Mouse (Mus musculus) myocyte (in vitro differentiated cells): ENCODE results near the gene Gabra4. TPM values are rescaled to one million over a fixed set of nuclear protein-coding genes. Genes with fewer than 3 reads are reported as not detected.

Source experiments
- H3K27me3 ChIP-seq: one replicate; pipeline ENCODE4 v1.6.1; 2011; ENCODE audit not compliant: control insufficient read depth, insufficient read depth, insufficient read length
- H3K36me3 ChIP-seq: one replicate; pipeline ENCODE4 v1.6.1; 2011; ENCODE audit not compliant: control insufficient read depth, insufficient read depth
- H3K4me2 ChIP-seq: one replicate; pipeline ENCODE4 v1.6.1; 2011; ENCODE audit warnings: low read depth, control low read depth
- H3K4me3 ChIP-seq: one replicate; pipeline ENCODE4 v1.5.1; 2011; ENCODE audit warnings: mild to moderate bottlenecking, control low read depth, moderate library complexity
- H3K79me2 ChIP-seq: one replicate; pipeline ENCODE4 v1.6.1; 2011; ENCODE audit not compliant: control insufficient read depth, insufficient read depth
- H3ac ChIP-seq: one replicate; pipeline ENCODE4 v1.6.1; 2011; ENCODE audit not compliant: control insufficient read depth, insufficient read length
- CEBPB ChIP-seq: IDR thresholded peaks from 2 replicates; pipeline ENCODE4 v1.6.1; 2011; ENCODE audit warnings: mild to moderate bottlenecking, moderate library complexity; ENCODE audit not compliant: poor library complexity, insufficient read depth, severe bottlenecking
- E2F4 ChIP-seq: IDR thresholded peaks from one replicate; pipeline ENCODE4 v1.6.1; 2011; ENCODE audit warnings: mild to moderate bottlenecking, control low read depth, moderate library complexity; ENCODE audit not compliant: insufficient read depth
- MAX ChIP-seq: IDR thresholded peaks from one replicate; pipeline ENCODE4 v1.6.1; 2011; ENCODE audit warnings: low read depth, mild to moderate bottlenecking, control low read depth
- MYOD1 ChIP-seq, 3 experiments: IDR thresholded peaks; one replicate each; pipeline ENCODE4 v1.6.1; 2011; ENCODE audit warnings: control low read depth in 2 of 3, low read depth in 2 of 3, mild to moderate bottlenecking in 2 of 3, moderate library complexity in 1 of 3; ENCODE audit not compliant: insufficient read length in 2 of 3, control insufficient read depth in 1 of 3
- MYOG ChIP-seq, 3 experiments: IDR thresholded peaks; one replicate each; pipeline ENCODE4 v1.6.1; 2011; ENCODE audit warnings: control low read depth in 2 of 3, low read depth in 2 of 3, mild to moderate bottlenecking in 2 of 3; ENCODE audit not compliant: insufficient read length in 2 of 3, control insufficient read depth in 1 of 3, insufficient read depth in 1 of 3
- POLR2A ChIP-seq: IDR thresholded peaks from one replicate; pipeline ENCODE4 v1.6.1; 2011; ENCODE audit warnings: low read depth, mild to moderate bottlenecking, control low read depth, moderate library complexity; ENCODE audit not compliant: insufficient read length
- POLR2AphosphoS2 ChIP-seq: IDR thresholded peaks from one replicate; pipeline ENCODE4 v1.6.1; 2011; ENCODE audit warnings: low read depth, control low read depth; ENCODE audit not compliant: insufficient read length
- REST ChIP-seq: IDR thresholded peaks from one replicate; pipeline ENCODE4 v1.6.1; 2011; ENCODE audit warnings: mild to moderate bottlenecking, control low read depth, moderate library complexity; ENCODE audit not compliant: insufficient read depth, insufficient read length
- SRF ChIP-seq: IDR thresholded peaks from one replicate; pipeline ENCODE4 v1.6.1; 2011; ENCODE audit warnings: low read depth; ENCODE audit not compliant: control insufficient read depth, insufficient read length
- TCF12 ChIP-seq: IDR thresholded peaks from one replicate; pipeline ENCODE4 v1.6.1; 2011; ENCODE audit warnings: mild to moderate bottlenecking, control low read depth; ENCODE audit not compliant: poor library complexity, insufficient read depth, severe bottlenecking
- TCF3 ChIP-seq: IDR thresholded peaks from one replicate; pipeline ENCODE4 v1.6.1; 2011; ENCODE audit warnings: low read depth, control low read depth; ENCODE audit not compliant: insufficient read length
- USF1 ChIP-seq: IDR thresholded peaks from one replicate; pipeline ENCODE4 v1.6.1; 2011; ENCODE audit warnings: low read depth, mild to moderate bottlenecking, control low read depth, moderate library complexity
- polyA plus RNA-seq: library from polyadenylated mRNA; unstranded; fragments of >200 nt; fragmentation: generic; extraction: Trizol; gene quantifications from one replicate; pipeline ENCODE4 v1.2.1, GENCODE M21; 2012; ENCODE audit warnings: missing spikeins

Gene Gabra4
- polyA plus RNA-seq, 1 experiment = not detected

DNA sequence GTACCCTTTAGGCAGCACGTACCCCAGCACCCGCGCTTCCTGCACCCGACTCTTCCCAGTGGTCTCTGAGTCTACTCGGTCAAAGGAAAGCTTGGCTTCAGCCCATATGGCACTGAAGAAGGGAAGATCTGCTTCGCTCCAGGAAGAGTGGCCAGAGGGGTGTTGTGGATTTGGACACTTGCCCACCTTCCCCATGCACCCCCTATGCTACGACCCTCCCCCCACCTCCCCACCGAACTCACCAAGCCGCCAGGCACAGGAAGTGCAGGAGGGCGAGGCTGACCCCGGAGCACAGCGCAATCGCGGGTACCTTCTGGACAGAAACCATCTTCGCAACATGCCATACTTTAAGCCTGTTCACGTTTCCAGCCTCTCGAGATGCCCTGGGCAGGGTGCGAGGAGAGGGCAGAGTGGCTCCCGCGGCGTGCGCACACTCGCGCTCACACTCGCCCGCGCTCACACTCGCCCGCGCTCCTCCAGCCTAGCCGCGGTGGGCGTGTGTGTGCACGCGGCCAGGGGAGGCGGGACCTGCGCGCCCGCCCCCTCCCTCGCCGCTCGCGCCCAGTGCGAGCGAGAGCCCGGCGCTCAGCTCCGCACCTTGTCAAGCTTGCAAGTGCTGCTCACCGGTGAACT, 510 bp downstream of the Gabra4 start, which contains the start of gene Gabrb1:
Gene Gabrb1, plus strand, starts transcription at position 632 of the 633 bp plus-strand sequence.
- Histone ChIP-seq H3K79me2 (no peaks in the 10 kb centered on the region), H3K27me3 (no peaks in the 10 kb centered on the region), H3K4me3 (no peak within 1 kb of the TSS), H3K36me3 (no peaks in the 10 kb centered on the region), H3ac (no peak within 1 kb of the TSS), H3K4me2 (no peak within 1 kb of the TSS)
- no peak for TF ChIP-seq CEBPB

DNA sequence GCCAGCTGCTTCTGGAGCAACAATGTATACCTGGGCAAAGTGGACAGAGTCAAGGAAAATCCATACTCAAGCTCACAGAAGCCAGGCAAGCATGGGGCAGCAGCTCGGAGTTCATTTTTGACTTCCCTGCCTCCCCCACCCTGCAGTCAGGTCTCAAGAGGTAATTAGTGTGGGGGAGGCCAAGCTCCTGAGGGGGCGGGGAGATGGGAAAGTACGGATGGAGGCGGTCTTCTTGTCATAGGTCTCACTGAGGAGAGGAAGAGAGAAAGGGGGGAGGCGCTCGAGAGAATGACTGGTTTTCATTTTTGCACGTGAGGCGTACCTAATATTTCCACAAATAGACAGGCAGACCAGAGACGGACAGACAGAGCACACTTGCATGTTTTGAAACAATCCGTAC, 1.3 kb downstream of the Gabra4 start:
- TF ChIP-seq REST = no peak
- no peak for TF ChIP-seq POLR2AphosphoS2
- Histone ChIP-seq H3K79me2 (no peaks in the 10 kb centered on the region), H3K4me3 (no peak overlapping the region)

DNA sequence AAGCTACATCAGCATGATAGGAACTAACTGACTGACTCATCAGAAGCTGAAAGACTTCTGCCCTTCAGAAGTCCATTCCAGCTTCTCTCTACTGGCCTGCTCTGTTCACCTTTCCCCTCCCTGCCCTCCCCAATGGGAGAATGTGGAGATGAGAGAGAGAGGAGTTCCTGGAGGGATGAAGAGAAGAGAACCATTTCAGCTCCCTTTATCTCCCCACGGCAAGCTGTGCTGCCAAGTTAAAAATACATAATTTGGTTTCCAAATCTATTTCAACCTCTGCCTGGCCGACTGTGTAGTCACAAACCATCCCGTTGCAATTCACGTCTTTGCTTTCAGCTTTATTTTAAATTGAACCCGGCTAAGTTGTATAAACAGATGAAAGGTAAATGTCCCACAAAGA, 4.1 kb downstream of the Gabra4 start:
- Histone ChIP-seq H3K4me2 (no peak overlapping the region), H3K4me3 (no peak overlapping the region), H3K27me3 (no peaks in the 10 kb centered on the region), H3K36me3 (no peaks in the 10 kb centered on the region), H3K79me2 (no peaks in the 10 kb centered on the region), H3ac (no peak overlapping the region)
- no peak for TF ChIP-seq TCF12
- no peak for TF ChIP-seq POLR2A
- no peak for TF ChIP-seq POLR2AphosphoS2
- no peak for TF ChIP-seq TCF3
- no peak for TF ChIP-seq E2F4
- no peak for TF ChIP-seq USF1
- TF ChIP-seq MAX = no peak
- no peak for TF ChIP-seq CEBPB
- no peak for TF ChIP-seq MYOG (IDR thresholded peaks at IDR 0.05; ENCODE audit: control insufficient read depth in 1 of 3, insufficient read depth in 1 of 3, insufficient read length in 2 of 3, low read depth in 2 of 3)

More for the DNA sequence above, 1.3 kb downstream of the Gabra4 start:
- H3ac ChIP-seq = no peak overlapping the region
- no peaks in the 10 kb centered on the region for H3K36me3 ChIP-seq
- H3K27me3 ChIP-seq = no peaks in the 10 kb centered on the region
- H3K4me2 ChIP-seq = no peak overlapping the region

DNA sequence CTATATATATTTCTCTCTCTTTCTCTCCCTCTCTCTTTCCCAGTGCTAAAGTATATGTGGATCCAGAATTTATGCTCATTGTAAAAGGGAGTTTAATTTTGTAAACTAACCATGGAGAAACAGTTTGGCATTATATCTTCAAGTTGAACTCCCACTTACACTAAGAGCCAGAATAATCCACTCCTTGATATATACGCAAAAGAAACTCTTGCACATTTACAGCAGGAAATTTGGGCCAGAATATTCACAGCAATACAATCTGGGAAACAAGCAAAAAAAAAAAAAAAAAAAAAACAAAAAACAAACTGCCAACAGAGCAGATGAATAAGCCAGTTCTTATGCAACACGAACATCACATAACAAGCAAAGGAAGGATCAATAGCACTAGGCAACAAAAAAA, 10.0 kb downstream of the Gabra4 start:
- H3K36me3 ChIP-seq = no peaks in the 10 kb centered on the region
- no peak overlapping the region for H3K4me2 ChIP-seq
- H3K79me2 ChIP-seq = no peaks in the 10 kb centered on the region
- no peak overlapping the region for H3K4me3 ChIP-seq
- H3ac ChIP-seq = no peak overlapping the region
- no peaks in the 10 kb centered on the region for H3K27me3 ChIP-seq
- no peak for TF ChIP-seq MYOD1 (IDR thresholded peaks at IDR 0.05; ENCODE audit: control insufficient read depth in 1 of 3, insufficient read length in 2 of 3, low read depth in 2 of 3)
- TF ChIP-seq REST = no peak
- no peak for TF ChIP-seq CEBPB
- TF ChIP-seq TCF3 = no peak
- TF ChIP-seq POLR2A = no peak
- no peak for TF ChIP-seq MYOG (IDR thresholded peaks at IDR 0.05; ENCODE audit: control insufficient read depth in 1 of 3, insufficient read depth in 1 of 3, insufficient read length in 2 of 3, low read depth in 2 of 3)

DNA sequence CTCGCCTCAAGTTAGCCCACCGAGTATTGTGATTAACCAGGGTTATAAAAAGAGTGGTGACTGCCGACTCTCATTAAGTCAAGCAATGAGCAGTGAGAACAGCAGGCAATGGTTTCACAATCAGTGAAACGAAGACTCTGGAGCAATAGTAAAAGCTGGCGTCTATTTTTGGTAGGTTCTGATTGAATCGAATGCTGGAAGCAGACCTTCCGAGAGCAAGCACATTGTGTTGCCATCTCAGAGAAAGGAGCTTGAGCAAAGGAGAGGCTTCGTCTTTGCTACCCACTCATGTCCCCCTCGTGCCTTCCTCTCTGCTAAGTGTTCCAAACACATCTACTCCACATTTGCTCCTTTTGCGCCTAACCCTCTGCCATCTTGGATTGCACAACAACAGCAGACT, 18.3 kb downstream of the Gabra4 start:
- TF ChIP-seq TCF12 = no peak
- TF ChIP-seq CEBPB = no peak
- TF ChIP-seq MYOG (IDR thresholded peaks at IDR 0.05; ENCODE audit: control insufficient read depth in 1 of 3, insufficient read depth in 1 of 3, insufficient read length in 2 of 3, low read depth in 2 of 3) = no peak
- no peak for TF ChIP-seq TCF3
- TF ChIP-seq POLR2AphosphoS2 = no peak
- Histone ChIP-seq H3K4me3 (no peak overlapping the region), H3K36me3 (no peaks in the 10 kb centered on the region), H3K27me3 (no peaks in the 10 kb centered on the region), H3K4me2 (no peak overlapping the region), H3K79me2 (no peaks in the 10 kb centered on the region), H3ac (no peak overlapping the region)

DNA sequence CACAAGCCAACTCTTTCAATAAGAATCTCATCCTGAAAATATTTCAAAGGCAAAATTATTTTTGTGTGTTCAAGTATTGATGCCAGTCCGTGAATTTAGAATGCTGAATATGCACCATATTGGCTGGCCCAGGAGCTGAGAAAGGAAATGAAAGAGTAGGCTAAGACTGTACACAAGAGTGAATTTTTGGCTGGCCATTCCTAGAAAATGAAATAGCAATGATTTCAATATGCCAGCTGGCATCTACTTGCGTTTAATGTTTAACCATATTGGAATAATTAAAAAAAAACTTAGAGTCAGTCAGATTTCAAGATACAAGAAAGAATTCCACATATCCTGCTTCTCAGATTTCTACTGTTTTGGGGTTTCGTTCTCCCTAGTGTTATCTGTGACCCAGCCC, 30.3 kb downstream of the Gabra4 start:
- Histone ChIP-seq H3K79me2 (no peaks in the 10 kb centered on the region), H3ac (no peak overlapping the region), H3K4me3 (no peak overlapping the region), H3K27me3 (no peaks in the 10 kb centered on the region), H3K4me2 (no peak overlapping the region), H3K36me3 (no peaks in the 10 kb centered on the region)
- TF ChIP-seq E2F4 (no peak), TCF12 (no peak), TCF3 (no peak), MYOG (IDR thresholded peaks at IDR 0.05; ENCODE audit: control insufficient read depth in 1 of 3, insufficient read depth in 1 of 3, insufficient read length in 2 of 3, low read depth in 2 of 3) (no peak), CEBPB (no peak), POLR2A (no peak), POLR2AphosphoS2 (no peak), MYOD1 (IDR thresholded peaks at IDR 0.05; ENCODE audit: control insufficient read depth in 1 of 3, insufficient read length in 2 of 3, low read depth in 2 of 3) (no peak), SRF (no peak), REST (no peak), USF1 (no peak), MAX (no peak)
